Mouse (Mus musculus) frontal cortex, adult 2 months (tissue): ENCODE data around the gene Pram1. TPM values are rescaled to one million over a fixed set of nuclear protein-coding genes. Genes with fewer than 3 reads are reported as not detected.
"Not testable (repeated sequence)": the region's sequence is repeated elsewhere in the genome, so short reads cannot be mapped to it uniquely, and the experiment has no call there.

Experiments
- DNase-seq, 2 experiments: peaks; one replicate each; pipeline ENCODE4 v3.0.0; 2022; ENCODE audit warnings: low spot score in 1 of 2; ENCODE audit errors: extremely low spot score in 1 of 2
- polyA plus RNA-seq: library from polyadenylated mRNA; depleted of rRNA; stranded (reverse); fragments of >200 nt; gene quantifications from 2 replicates; pipeline ENCODE4 v1.2.3, GENCODE M21; 2012; rRNA removed

The Pram1 gene
- 0.88 and 1.5 TPM in 2 replicates for polyA plus RNA-seq

DNA sequence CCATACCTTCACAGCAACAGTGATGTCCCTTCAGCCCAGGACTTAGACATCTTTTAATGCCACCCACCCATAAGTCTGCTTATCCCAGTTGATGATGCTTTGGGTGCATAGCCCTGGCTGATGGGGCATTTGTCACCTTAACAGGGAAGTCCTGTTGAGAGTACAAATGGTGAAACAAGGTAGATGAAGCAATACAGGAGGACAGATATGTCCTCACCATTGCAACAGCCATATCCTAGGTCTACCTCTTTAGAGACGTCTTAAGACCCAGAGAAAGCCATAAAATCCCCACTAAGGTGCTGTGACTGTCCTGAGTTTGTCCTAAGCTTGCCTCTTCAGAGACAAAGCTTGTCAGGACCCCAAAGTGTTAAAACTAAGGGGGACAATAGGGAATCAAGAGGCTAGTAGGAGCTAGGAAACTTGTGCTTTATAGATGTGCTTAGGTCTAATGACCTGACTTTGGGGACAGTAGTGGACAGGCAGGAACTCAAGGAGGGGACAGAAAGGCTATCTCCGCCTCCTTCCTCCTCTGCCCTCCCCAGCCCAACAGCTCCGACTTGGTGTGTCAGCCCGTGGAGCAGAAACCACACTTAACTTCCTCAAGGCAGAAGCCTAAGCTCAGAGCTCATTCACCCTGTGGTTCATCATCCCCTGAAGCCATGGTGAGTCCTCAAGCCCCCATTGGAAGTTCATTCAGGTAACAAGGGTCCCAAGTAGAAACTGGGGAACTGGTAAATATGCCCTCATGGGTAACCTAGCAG, at the start of gene Pram1:
TSS of gene Pram1 (plus strand) at position 541 of the 761 bp plus-strand sequence.
- no peak for DNase-seq

DNA sequence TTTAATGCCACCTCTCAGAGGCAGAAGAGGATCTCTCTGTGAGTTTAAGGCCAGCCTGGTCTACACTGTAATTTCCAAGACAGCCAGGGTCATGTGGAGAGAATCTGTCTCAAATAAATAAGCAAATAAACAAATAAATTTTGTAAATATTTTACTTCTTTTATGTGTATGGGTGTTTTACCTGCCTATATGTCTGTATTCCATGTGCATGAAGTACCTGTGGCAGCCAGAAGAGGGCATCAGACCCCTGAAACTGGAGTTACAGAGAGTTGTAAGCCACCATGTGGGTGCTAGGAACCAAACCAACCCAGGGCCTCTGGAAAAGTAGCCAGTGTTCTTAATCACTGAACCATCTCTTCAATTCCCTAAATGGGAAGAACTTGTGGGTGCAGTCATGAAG, 40.6 kb upstream of the Pram1 start:
- DNase-seq = no peak

- DNase-seq = no peak
Measured at GRCm38 (mm10) chr17:33598506-33598905, 39.4 kb upstream of the Pram1 start.

- no peak for DNase-seq
Measured at GRCm38 (mm10) chr17:33599836-33600475, 37.9 kb upstream of the Pram1 start.

DNA sequence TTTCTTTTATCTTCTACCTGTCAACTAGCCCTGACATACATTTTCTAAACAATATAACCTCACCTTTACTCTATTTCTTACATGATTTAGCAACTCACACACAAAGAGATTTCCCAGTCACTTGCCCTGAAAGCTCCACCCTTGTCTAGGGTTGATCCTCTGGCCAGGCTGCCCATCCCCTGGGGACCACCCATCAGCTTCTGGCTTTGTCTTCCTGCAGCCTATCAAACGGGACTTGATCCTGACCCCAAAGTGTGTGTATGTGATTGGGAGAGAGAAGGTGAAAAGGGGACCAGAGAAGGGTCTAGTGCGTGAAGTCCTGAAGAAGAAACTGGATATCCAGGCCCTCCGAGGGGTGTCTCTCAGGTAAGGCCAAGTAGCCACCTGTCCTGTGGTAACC, 37.0 kb upstream of the Pram1 start:
- DNase-seq = no peak

- no peak for DNase-seq
Measured at GRCm38 (mm10) chr17:33601947-33602346, 35.9 kb upstream of the Pram1 start.

GRCm38 (mm10) chr17:33607273-33607672, 30.6 kb upstream of the Pram1 start:
- DNase-seq = no peak

DNA sequence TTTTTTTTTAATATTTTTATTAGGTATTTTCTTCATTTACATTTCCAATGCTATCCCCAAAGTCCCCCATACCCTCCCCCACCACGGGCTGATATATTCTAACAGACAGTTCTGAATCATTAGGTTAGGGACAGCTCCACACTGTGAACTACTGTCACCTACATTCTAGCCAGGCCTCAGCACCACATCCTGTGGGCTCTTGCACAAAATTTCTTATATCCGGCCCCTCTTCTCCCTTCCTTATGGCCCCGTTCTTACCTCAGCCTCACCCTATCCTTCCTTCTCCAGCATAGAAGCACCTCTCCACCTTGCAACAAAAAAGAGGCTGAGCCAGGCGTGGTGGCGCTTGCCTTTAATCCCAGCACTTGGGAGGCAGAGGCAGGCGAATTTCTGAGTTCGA, 27.3 kb upstream of the Pram1 start:
- no peak for DNase-seq

DNA sequence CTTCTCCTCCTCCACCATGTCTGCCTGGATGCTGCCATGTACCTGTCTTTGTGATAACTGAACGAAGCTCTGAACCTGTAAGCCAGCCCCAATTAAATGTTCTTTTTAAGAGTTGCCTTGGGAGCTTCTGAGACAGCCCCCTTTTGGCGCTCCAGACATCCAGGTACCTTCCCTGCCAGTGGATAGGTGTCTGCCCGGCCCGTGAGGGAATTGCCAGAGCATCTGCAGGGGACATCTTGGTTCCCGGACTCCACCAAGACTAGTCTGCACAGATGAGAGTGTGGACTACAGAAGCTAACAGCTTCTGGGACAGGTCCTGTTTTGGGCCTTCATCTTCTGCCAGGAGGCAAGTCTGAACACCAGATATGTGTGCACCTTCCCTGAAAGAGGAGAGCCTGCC, 24.1 kb upstream of the Pram1 start:
- not testable (repeated sequence) for DNase-seq

GRCm38 (mm10) chr17:33627281-33627680, 10.6 kb upstream of the Pram1 start:
- DNase-seq = no peak

- DNase-seq = peak; percentile 82 to 91
Measured at GRCm38 (mm10) chr17:33628621-33629486, 9.0 kb upstream of the Pram1 start, which contains the start of gene Zfp414. Gene Zfp414, plus strand, starts transcription at chr17:33629090.

- DNase-seq = no peak
Measured at GRCm38 (mm10) chr17:33629487-33630125, 8.2 kb upstream of the Pram1 start.

- no peak for DNase-seq
Measured at GRCm38 (mm10) chr17:33630171-33630895, 7.5 kb upstream of the Pram1 start.

DNA sequence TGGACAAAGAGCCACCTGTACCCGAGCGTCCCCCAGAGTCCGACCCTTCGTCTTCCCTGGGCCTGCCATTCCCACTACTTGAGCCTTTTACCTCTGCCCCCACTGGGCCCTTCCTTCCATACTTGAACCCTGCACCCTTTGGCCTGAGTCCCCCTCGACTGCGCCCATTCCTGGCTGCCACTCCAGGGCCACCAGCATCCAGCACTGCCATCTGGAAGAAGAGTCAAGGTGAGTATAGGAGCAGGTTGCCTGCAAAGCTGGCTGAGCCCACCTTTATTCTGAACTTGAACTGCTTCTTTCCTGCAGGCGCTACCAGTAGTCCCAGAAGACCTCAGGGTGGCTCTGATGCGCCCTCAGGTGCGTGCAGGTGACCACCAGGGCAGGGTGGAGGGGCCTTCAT, 6.6 kb upstream of the Pram1 start:
- DNase-seq = no peak

- DNase-seq = no peak
Measured at GRCm38 (mm10) chr17:33631796-33632195, 6.1 kb upstream of the Pram1 start.

DNA sequence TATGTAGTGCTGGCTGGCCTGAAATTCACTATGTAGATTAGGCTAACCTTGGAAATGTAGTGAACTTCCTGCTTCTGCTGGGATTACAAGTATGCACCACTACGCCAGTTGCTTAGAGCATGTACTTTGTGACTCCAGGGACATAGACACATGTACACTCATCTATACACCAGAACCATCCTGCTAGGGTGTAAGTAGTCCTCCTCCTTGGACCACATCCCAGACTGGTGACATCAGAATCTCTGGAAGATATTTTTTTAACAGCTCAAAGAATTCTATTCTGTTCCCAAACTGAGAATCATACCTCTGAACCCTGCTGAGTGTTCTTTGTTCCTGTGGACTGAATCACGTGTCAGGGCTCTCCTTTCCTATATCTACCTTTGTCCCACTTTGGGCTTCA, 818 bp upstream of the Pram1 start:
- DNase-seq = peak; percentile 57 to 79

- no peak for DNase-seq
Measured at GRCm38 (mm10) chr17:33639743-33640142, 1.9 kb downstream of the Pram1 start.

DNA sequence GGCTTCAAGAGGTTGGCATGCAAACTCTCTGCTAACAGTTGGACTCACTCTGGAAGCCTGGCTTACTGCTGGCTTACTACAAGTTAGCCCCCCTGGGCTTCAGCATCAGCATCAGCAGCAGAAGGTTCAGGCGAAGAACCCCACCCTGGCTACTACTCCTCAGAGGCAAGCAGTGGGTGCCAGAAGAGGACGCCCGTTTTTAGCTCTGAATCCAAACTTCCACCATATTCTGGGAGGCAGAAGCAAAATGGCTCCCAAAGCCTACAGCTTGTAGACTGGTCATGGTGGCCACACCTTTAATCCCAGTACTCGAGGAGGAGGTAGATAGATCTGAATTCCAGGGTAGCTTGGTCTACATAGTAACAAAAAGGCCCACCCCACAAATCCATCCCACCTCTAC, 6.2 kb downstream of the Pram1 start:
- no peak for DNase-seq

- no peak for DNase-seq
Measured at GRCm38 (mm10) chr17:33645073-33645472, 7.2 kb downstream of the Pram1 start.
